In the genomic region with DNA sequence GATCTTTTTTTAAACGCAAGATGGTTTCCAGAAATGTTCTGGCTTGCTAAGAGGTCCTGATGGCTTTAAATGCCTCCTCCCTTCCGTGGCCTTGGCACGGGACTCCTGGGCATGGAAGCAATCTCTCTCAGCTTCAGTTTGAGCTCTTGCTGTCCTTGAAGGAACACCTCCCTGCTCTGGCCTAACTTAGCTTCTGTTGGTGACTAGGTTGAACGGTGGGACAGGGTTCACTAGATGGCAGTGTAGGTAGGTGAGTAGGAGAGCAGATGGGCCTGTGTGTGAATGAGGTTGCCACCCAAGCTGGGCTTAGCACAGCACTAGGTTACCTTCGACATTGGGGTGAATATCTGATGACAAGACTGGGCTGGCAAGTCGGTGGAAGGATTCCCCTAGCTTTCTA, we compare ENCODE assay signal across 9 mouse cellular contexts. TPM values are rescaled to one million over a fixed set of nuclear protein-coding genes. Genes with fewer than 3 reads are reported as not detected.
A peak's percentile ranks its signal among the peaks of the same experiment; 100 is the strongest.
DNase-seq lines count a peak whose midpoint lies in the region; ATAC-seq lines count a peak whose summit lies in the region.
"Had no signal": no experiment of that assay in that cellular context is flagged by ENCODE, and none has a peak within 500 bp of the region (broad histone marks: within the 10 kb centered on the region; RNA-seq: fewer than 3 reads in every experiment).

No protein-coding gene starts in this region.

- H3K4me2 ChIP-seq in kidney, embryonic 16.5 days (replicated peaks; ENCODE audit: low read depth, low read length) = no peak overlapping the region
- no peak overlapping the region for H3K4me2 ChIP-seq in hindbrain, embryonic 15.5 days

- DNase-seq in kidney, adult 8-10 months = no peak
- peak; percentile 80 for DNase-seq in ZHBTc4 (ENCODE audit: low read depth, low spot score)
- no peak for DNase-seq in left cerebral cortex, postnatal 36 days (ENCODE audit: low spot score in 2 of 2)
- no peak for DNase-seq in heart, adult 18-20 months
- no peak for DNase-seq in urinary bladder, postnatal 14 days (ENCODE audit: low spot score)

- H3K36me3 ChIP-seq in kidney, embryonic 16.5 days (ENCODE audit: insufficient read depth, low read length) = no peaks in the 10 kb centered on the region
- H3K36me3 ChIP-seq in hindbrain, embryonic 15.5 days = no peaks in the 10 kb centered on the region
- H3K36me3 ChIP-seq: limb, embryonic 15.5 days had no signal

- H3K4me3 ChIP-seq in kidney, embryonic 16.5 days (ENCODE audit: low read length) = no peak overlapping the region
- H3K4me3 ChIP-seq in hindbrain, embryonic 15.5 days = no peak overlapping the region

- 0 out of 2 replicates have a peak, but pooled peaks have one; percentile 29 for ATAC-seq in kidney, embryonic 16.5 days (ENCODE audit: low FRiP score, low TSS enrichment)
- no peak for ATAC-seq in hindbrain, embryonic 15.5 days (ENCODE audit: low FRiP score, low read depth)
- ATAC-seq in neutrophil, adult 5-6 weeks (ENCODE audit: extremely low read depth, insufficient number of reproducible peaks, low FRiP score, poor library complexity, severe bottlenecking) = peak; percentile 61; the same call in 1 of the 2 replicates

- H3K9ac ChIP-seq in kidney, embryonic 16.5 days (replicated peaks; ENCODE audit: low read length) = 0 out of 2 replicates have a peak overlapping the region, but pooled peaks have one; percentile 22
- no peak overlapping the region for H3K9ac ChIP-seq in hindbrain, embryonic 15.5 days
- H3K9ac ChIP-seq: limb, embryonic 15.5 days had no signal

- 67% methylated on average over 6 of the region's 6 CpGs for WGBS in kidney, embryonic 16.5 days
- 68% methylated on average over 6 of the region's 6 CpGs for WGBS in hindbrain, embryonic 15.5 days

- no peaks in the 10 kb centered on the region for H3K9me3 ChIP-seq in kidney, embryonic 16.5 days (ENCODE audit: low read length)
- no peaks in the 10 kb centered on the region for H3K9me3 ChIP-seq in hindbrain, embryonic 15.5 days
- H3K9me3 ChIP-seq: limb, embryonic 15.5 days had no signal

- no peaks in the 10 kb centered on the region for H3K27me3 ChIP-seq in kidney, embryonic 16.5 days (ENCODE audit: insufficient read depth, low read length)
- H3K27me3 ChIP-seq in hindbrain, embryonic 15.5 days = no peaks in the 10 kb centered on the region
- H3K27me3 ChIP-seq: limb, embryonic 15.5 days had no signal

- intact Hi-C loops in left cerebral cortex, postnatal 36 days (cut with DNase I) = loop anchor here (5.0 kb wide), 2 partner anchors 77 to 127 kb away; partner anchors contain the start of genes Cdipt, Cdiptos and Maz

- H3K27ac ChIP-seq in kidney, embryonic 16.5 days (ENCODE audit: low read length) = no peak overlapping the region
- peak overlapping the region; percentile 52 for H3K27ac ChIP-seq in hindbrain, embryonic 15.5 days (replicated peaks)
- H3K27ac ChIP-seq: limb, embryonic 15.5 days had no signal

- H3K4me1 ChIP-seq in kidney, embryonic 16.5 days (ENCODE audit: insufficient read depth, low read length) = no peaks in the 10 kb centered on the region
- H3K4me1 ChIP-seq in hindbrain, embryonic 15.5 days (replicated peaks) = peaks cover 11% of the 10 kb centered on the region

RNA-seq across cellular contexts. Expression of gene AI467606, which starts 12.8 kb away (rescaled TPM):
- polyA plus RNA-seq in kidney, embryonic 16.5 days (2015; fragmentation: Nextera tagmentation; extraction: Ambion mirVana) = 5.3 and 5.4 TPM in 2 replicates
- polyA plus RNA-seq in hindbrain, embryonic 15.5 days (2015; fragmentation: Nextera tagmentation; extraction: Ambion mirVana) = 2.0 and 3.3 TPM in 2 replicates
- total RNA-seq in neutrophil, adult 5-6 weeks (2017) = 156 and 166 TPM in 2 replicates
- 1 to 10 TPM; 1.1 to 1.3 TPM for total RNA-seq in left cerebral cortex, postnatal 36 days (2021)
- 1 to 10 TPM; 1.3 to 2.9 TPM for total RNA-seq in heart, adult 18-20 months (2021)

RNA-seq across cellular contexts. Expression of gene Zg16, which starts 16.8 kb away (rescaled TPM):
- polyA plus RNA-seq in kidney, embryonic 16.5 days (2015; fragmentation: Nextera tagmentation; extraction: Ambion mirVana) = not detected in 2 replicates
- not detected in 2 replicates for polyA plus RNA-seq in hindbrain, embryonic 15.5 days (2015; fragmentation: Nextera tagmentation; extraction: Ambion mirVana)
- total RNA-seq in neutrophil, adult 5-6 weeks (2017) = 2.1 TPM in 1 of 2 replicates, not detected in the other
- total RNA-seq in left cerebral cortex, postnatal 36 days (2021) = not detected
- total RNA-seq in heart, adult 18-20 months (2021) = not detected
- polyA plus RNA-seq: limb, embryonic 15.5 days had no signal

RNA-seq across cellular contexts. Expression of gene Qprt, which starts 18.1 kb away (rescaled TPM):
- 24.4 and 26.2 TPM in 2 replicates for polyA plus RNA-seq in kidney, embryonic 16.5 days (2015; fragmentation: Nextera tagmentation; extraction: Ambion mirVana)
- 0.70 and 1.1 TPM in 2 replicates for polyA plus RNA-seq in hindbrain, embryonic 15.5 days (2015; fragmentation: Nextera tagmentation; extraction: Ambion mirVana)
- total RNA-seq in neutrophil, adult 5-6 weeks (2017) = 1.4 and 3.8 TPM in 2 replicates
- total RNA-seq in left cerebral cortex, postnatal 36 days (2021) = under 1 TPM in 1 of 2 experiments, not detected in 1; 0.63 TPM
- under 1 TPM in 1 of 2 experiments, not detected in 1; 0.49 TPM for total RNA-seq in heart, adult 18-20 months (2021)

RNA-seq across cellular contexts. Expression of gene Spn, which starts 33.7 kb away (rescaled TPM):
- polyA plus RNA-seq in kidney, embryonic 16.5 days (2015; fragmentation: Nextera tagmentation; extraction: Ambion mirVana) = 0.21 and 0.32 TPM in 2 replicates
- polyA plus RNA-seq in hindbrain, embryonic 15.5 days (2015; fragmentation: Nextera tagmentation; extraction: Ambion mirVana) = 0.05 and 0.06 TPM in 2 replicates
- 66.1 and 71.7 TPM in 2 replicates for total RNA-seq in neutrophil, adult 5-6 weeks (2017)
- under 1 TPM; 0.12 to 0.25 TPM for total RNA-seq in left cerebral cortex, postnatal 36 days (2021)
- total RNA-seq in heart, adult 18-20 months (2021) = 1 to 10 TPM in 1 of 2 experiments, under 1 TPM in 1; 0.55 to 2.6 TPM

Comparison
In these comparisons a context has a peak if more than half of its experiments do, and no peak if none do; other contexts are left out.
1. RNA of gene AI467606, which starts 12.8 kb away (total RNA-seq): 156 to 166 TPM in neutrophil, adult 5-6 weeks; 1.3 to 2.9 TPM in heart, adult 18-20 months and 1.1 to 1.3 TPM in left cerebral cortex, postnatal 36 days; every median in the first group is over 10 times any median in the second.